Mouse (Mus musculus): ENCODE results near the gene Galnt11. TPM values are rescaled to one million over a fixed set of nuclear protein-coding genes. Genes with fewer than 3 reads are reported as not detected.

Galnt11 gene
- total RNA-seq, 1 experiment = 24.2 TPM

- Histone ChIP-seq H3K4me1 (ENCODE audit: control insufficient read depth in 2 of 2, insufficient read depth in 2 of 2, low read length in 2 of 2, poor library complexity in 1 of 2) (no peaks in the 10 kb centered on the region), H3K4me3 (ENCODE audit: insufficient read depth in 1 of 2, low read depth in 1 of 2, low read length in 2 of 2, poor library complexity in 1 of 2, severe bottlenecking in 1 of 2) (no peak overlapping the region), H3K9me3 (ENCODE audit: control insufficient read depth, insufficient read depth, low read depth, low read length) (no peaks in the 10 kb centered on the region), H3K27ac (ENCODE audit: insufficient read depth, low read depth, low read length, poor library complexity, severe bottlenecking) (no peak overlapping the region), H3K9ac (ENCODE audit: insufficient read depth, low read depth, low read length, poor library complexity, severe bottlenecking) (no peak overlapping the region), H3K36me3 (ENCODE audit: control insufficient read depth, insufficient read depth, low read length, poor library complexity, severe bottlenecking) (peaks cover 19% of the 10 kb centered on the region)
- in situ Hi-C loops (cut with MboI; ENCODE audit: low sequenced_read_pairs in 2 of 2, unreplicated experiment in 2 of 2) = no loop called here
- no peak for DNase-seq (ENCODE audit: low read depth, low spot score)
- TF ChIP-seq ZC3H11A (IDR thresholded peaks at IDR 0.05; ENCODE audit: borderline replicate concordance, low read depth, low read length) (no peak), CHD2 (IDR thresholded peaks at IDR 0.05; ENCODE audit: low read depth, low read length) (no peak), ZNF384 (IDR thresholded peaks at IDR 0.05; ENCODE audit: low read depth, low read length) (no peak), HCFC1 (IDR thresholded peaks at IDR 0.05; ENCODE audit: borderline replicate concordance, insufficient read depth, low read length) (no peak), MAFK (IDR thresholded peaks at IDR 0.05; ENCODE audit: insufficient read depth, low read depth, low read length) (no peak)
These were observed 75.1 kb downstream of the Galnt11 start for GRCm38 (mm10) chr5:25296830-25297229.

DNA sequence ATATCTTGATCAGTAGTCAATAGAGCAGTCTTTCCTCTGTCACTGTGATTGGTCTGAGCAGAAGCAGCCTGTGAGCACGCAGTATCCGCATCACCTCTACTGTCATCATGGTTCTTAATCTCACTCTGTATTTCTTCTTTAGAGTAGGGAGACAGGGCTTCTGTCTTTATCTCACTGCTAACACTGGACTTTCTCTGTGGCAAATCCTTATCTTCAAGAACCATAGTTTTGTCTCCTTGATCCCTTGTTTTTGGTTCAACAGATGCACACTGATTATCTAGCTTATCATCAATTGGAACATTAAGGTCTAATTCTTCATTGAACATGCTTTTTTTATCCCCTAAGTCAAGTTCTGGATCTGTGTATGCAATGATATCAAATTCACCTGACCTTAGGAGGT lies 88.5 kb downstream of the Galnt11 start:
- DNase-seq (ENCODE audit: low read depth, low spot score) = no peak
- TF ChIP-seq CHD2 (IDR thresholded peaks at IDR 0.05; ENCODE audit: low read depth, low read length) (no peak), ZNF384 (IDR thresholded peaks at IDR 0.05; ENCODE audit: low read depth, low read length) (no peak), ZC3H11A (IDR thresholded peaks at IDR 0.05; ENCODE audit: borderline replicate concordance, low read depth, low read length) (no peak), HCFC1 (IDR thresholded peaks at IDR 0.05; ENCODE audit: borderline replicate concordance, insufficient read depth, low read length) (no peak), MAFK (IDR thresholded peaks at IDR 0.05; ENCODE audit: insufficient read depth, low read depth, low read length) (no peak)
- Histone ChIP-seq H3K9me3 (ENCODE audit: control insufficient read depth, insufficient read depth, low read depth, low read length) (no peaks in the 10 kb centered on the region), H3K27ac (ENCODE audit: insufficient read depth, low read depth, low read length, poor library complexity, severe bottlenecking) (no peak overlapping the region), H3K9ac (ENCODE audit: insufficient read depth, low read depth, low read length, poor library complexity, severe bottlenecking) (no peak overlapping the region), H3K4me1 (ENCODE audit: control insufficient read depth in 2 of 2, insufficient read depth in 2 of 2, low read length in 2 of 2, poor library complexity in 1 of 2) (no peaks in the 10 kb centered on the region), H3K36me3 (ENCODE audit: control insufficient read depth, insufficient read depth, low read length, poor library complexity, severe bottlenecking) (peaks cover 24% of the 10 kb centered on the region), H3K4me3 (ENCODE audit: insufficient read depth in 1 of 2, low read depth in 1 of 2, low read length in 2 of 2, poor library complexity in 1 of 2, severe bottlenecking in 1 of 2) (no peak overlapping the region)
- in situ Hi-C loops (cut with MboI; ENCODE audit: low sequenced_read_pairs in 2 of 2, unreplicated experiment in 2 of 2) = no loop called here

GRCm38 (mm10) chr5:25313881-25314280 lies 92.2 kb downstream of the Galnt11 start:
- H3K36me3 ChIP-seq (ENCODE audit: control insufficient read depth, insufficient read depth, low read length, poor library complexity, severe bottlenecking) = peaks cover 27% of the 10 kb centered on the region
- in situ Hi-C loops (cut with MboI; ENCODE audit: low sequenced_read_pairs in 2 of 2, unreplicated experiment in 2 of 2) = no loop called here
- TF ChIP-seq CHD2 (IDR thresholded peaks at IDR 0.05; ENCODE audit: low read depth, low read length) = no peak
- TF ChIP-seq ZNF384 (IDR thresholded peaks at IDR 0.05; ENCODE audit: low read depth, low read length) = no peak
- TF ChIP-seq ZC3H11A (IDR thresholded peaks at IDR 0.05; ENCODE audit: borderline replicate concordance, low read depth, low read length) = no peak
- TF ChIP-seq HCFC1 (IDR thresholded peaks at IDR 0.05; ENCODE audit: borderline replicate concordance, insufficient read depth, low read length) = no peak
- TF ChIP-seq MAFK (IDR thresholded peaks at IDR 0.05; ENCODE audit: insufficient read depth, low read depth, low read length) = no peak

More at GRCm38 (mm10) chr5:25313881-25314280, 92.2 kb downstream of the Galnt11 start:
- Histone ChIP-seq H3K9ac (ENCODE audit: insufficient read depth, low read depth, low read length, poor library complexity, severe bottlenecking) (no peak overlapping the region), H3K4me3 (ENCODE audit: insufficient read depth in 1 of 2, low read depth in 1 of 2, low read length in 2 of 2, poor library complexity in 1 of 2, severe bottlenecking in 1 of 2) (no peak overlapping the region), H3K9me3 (ENCODE audit: control insufficient read depth, insufficient read depth, low read depth, low read length) (no peaks in the 10 kb centered on the region), H3K27ac (ENCODE audit: insufficient read depth, low read depth, low read length, poor library complexity, severe bottlenecking) (no peak overlapping the region), H3K4me1 (ENCODE audit: control insufficient read depth in 2 of 2, insufficient read depth in 2 of 2, low read length in 2 of 2, poor library complexity in 1 of 2) (no peaks in the 10 kb centered on the region)
- DNase-seq (ENCODE audit: low read depth, low spot score) = no peak

Other genes with a start within 250 kb of the Galnt11 start
- gene Prkag2, start 121.3 kb upstream of the Galnt11 start, total RNA-seq (2012; rRNA removed) = 8.7 and 10.5 TPM in 2 replicates
- not detected in 2 replicates for gene Galntl5, start 40.4 kb upstream of the Galnt11 start, total RNA-seq (2012; rRNA removed)
- gene E130116L18Rik, start 1.2 kb downstream of the Galnt11 start, total RNA-seq (2012; rRNA removed) = not detected in 2 replicates

Measured in ES-E14 (cell line).